Mouse (Mus musculus) CH12.LX (cell line): ENCODE results near the gene Ubald2. TPM values are rescaled to one million over a fixed set of nuclear protein-coding genes. Genes with fewer than 3 reads are reported as not detected.
"Not testable (repeated sequence)": the region's sequence is repeated elsewhere in the genome, so short reads cannot be mapped to it uniquely, and the experiment has no call there.

Experiments used
- DNase-seq: peaks from one replicate; pipeline ENCODE4 v3.0.0-alpha.2; 2013; ENCODE audit errors: extremely low read depth
- H3K27ac ChIP-seq: 2 replicates; pipeline ENCODE4 v1.5.1; 2012; ENCODE audit warnings: low read depth, mild to moderate bottlenecking, control low read depth, moderate library complexity; ENCODE audit not compliant: insufficient read depth
- H3K27me3 ChIP-seq: replicated peaks from 2 replicates; pipeline ENCODE3; 2012; ENCODE audit warnings: inconsistent platforms
- H3K36me3 ChIP-seq, 2 experiments: replicated peaks in 1 of 2; 2 replicates each; pipeline versions ENCODE3 to v1.6.1; 2012; ENCODE audit warnings: inconsistent platforms in 1 of 2, low read length in 1 of 2, mild to moderate bottlenecking in 1 of 2, mixed read lengths in 1 of 2, moderate library complexity in 1 of 2; ENCODE audit not compliant: control insufficient read depth in 1 of 2, insufficient read depth in 1 of 2
- H3K4me1 ChIP-seq, 2 experiments: 2 replicates each; pipeline ENCODE4 v1.6.1; 2012; ENCODE audit warnings: inconsistent platforms in 1 of 2, moderate library complexity in 1 of 2; ENCODE audit not compliant: insufficient read depth in 2 of 2, control insufficient read depth in 1 of 2
- H3K4me2 ChIP-seq: 2 replicates; pipeline ENCODE4 v1.6.1; 2012; ENCODE audit warnings: low read depth, mild to moderate bottlenecking, control low read depth; ENCODE audit not compliant: poor library complexity, insufficient read depth, severe bottlenecking
- H3K4me3 ChIP-seq, 3 experiments: fragments of 150-350 bp in 1 of 3; sonication (generic) in 1 of 3; replicated peaks in 1 of 3; 2 replicates each; pipeline versions ENCODE3 to v1.5.1; 2011 to 2012; ENCODE audit warnings: low read depth in 2 of 3, low read length in 2 of 3, mild to moderate bottlenecking in 2 of 3, moderate library complexity in 2 of 3, control low read depth in 1 of 3, improper control_type of control experiment in 1 of 3, inconsistent platforms in 1 of 3, mixed read lengths in 1 of 3; ENCODE audit not compliant: poor library complexity in 1 of 3
- H3K79me2 ChIP-seq: replicated peaks from 2 replicates; pipeline ENCODE4 v1.6.1; 2012; ENCODE audit warnings: mild to moderate bottlenecking, moderate library complexity; ENCODE audit not compliant: control insufficient read depth, poor library complexity, insufficient read depth, severe bottlenecking; ENCODE audit errors: extremely low read depth
- H3K9ac ChIP-seq: 2 replicates; pipeline ENCODE4 v1.6.1; 2012; ENCODE audit warnings: low read depth, mild to moderate bottlenecking, control low read depth, moderate library complexity; ENCODE audit not compliant: insufficient read depth
- H3K9me3 ChIP-seq: replicated peaks from 2 replicates; pipeline ENCODE3; 2012; ENCODE audit warnings: low read length, inconsistent platforms, mixed read lengths
- BHLHE40 ChIP-seq: IDR thresholded peaks from 2 replicates; pipeline ENCODE4 v1.6.1; 2011; ENCODE audit warnings: mild to moderate bottlenecking, low read depth, low read length, improper control_type of control experiment
- CHD2 ChIP-seq: IDR thresholded peaks from 2 replicates; pipeline ENCODE4 v1.6.1; 2011; ENCODE audit warnings: low read length, improper control_type of control experiment
- E2F4 ChIP-seq: IDR thresholded peaks from 2 replicates; pipeline ENCODE4 v1.6.1; 2011; ENCODE audit warnings: low read depth, low read length, improper control_type of control experiment; ENCODE audit not compliant: insufficient replicate concordance
- EP300 ChIP-seq: IDR thresholded peaks from 2 replicates; pipeline ENCODE4 v1.6.1; 2011; ENCODE audit warnings: low read length, improper control_type of control experiment
- IRF4 ChIP-seq: IDR thresholded peaks from 2 replicates; pipeline ENCODE4 v1.6.1; 2014; ENCODE audit warnings: low read depth, mild to moderate bottlenecking, inconsistent platforms, low read length, improper control_type of control experiment
- MAFK ChIP-seq: IDR thresholded peaks from 2 replicates; pipeline ENCODE4 v1.6.1; 2011; ENCODE audit warnings: low read length, improper control_type of control experiment; ENCODE audit not compliant: insufficient replicate concordance
- MAX ChIP-seq: IDR thresholded peaks from 2 replicates; pipeline ENCODE4 v1.6.1; 2011; ENCODE audit warnings: low read length, improper control_type of control experiment
- MAZ ChIP-seq: IDR thresholded peaks from 2 replicates; pipeline ENCODE4 v1.6.1; 2012; ENCODE audit warnings: low read depth, mild to moderate bottlenecking, inconsistent platforms, low read length, improper control_type of control experiment, moderate library complexity
- MEF2A ChIP-seq: IDR thresholded peaks from 2 replicates; pipeline ENCODE4 v1.6.1; 2014; ENCODE audit warnings: low read depth, mild to moderate bottlenecking, inconsistent platforms, low read length, improper control_type of control experiment, borderline replicate concordance
- MXI1 ChIP-seq: IDR thresholded peaks from 2 replicates; pipeline ENCODE4 v1.6.1; 2011; ENCODE audit warnings: mild to moderate bottlenecking, low read depth, low read length, improper control_type of control experiment
- MYC ChIP-seq: IDR thresholded peaks from 2 replicates; pipeline ENCODE4 v1.6.1; 2011; ENCODE audit warnings: low read depth, mild to moderate bottlenecking, improper control_type of control experiment, low read length
- NRF1 ChIP-seq: IDR thresholded peaks from 2 replicates; pipeline ENCODE4 v1.6.1; 2014; ENCODE audit warnings: low read depth, mild to moderate bottlenecking, inconsistent platforms, low read length, improper control_type of control experiment, moderate library complexity
- PAX5 ChIP-seq: IDR thresholded peaks from 2 replicates; pipeline ENCODE4 v1.6.1; 2012; ENCODE audit warnings: low read length, inconsistent platforms, mixed read lengths
- POLR2A ChIP-seq: IDR thresholded peaks from 2 replicates; pipeline ENCODE4 v1.6.1; 2011; ENCODE audit warnings: low read depth, mild to moderate bottlenecking, improper control_type of control experiment, low read length
- POLR2AphosphoS2 ChIP-seq: IDR thresholded peaks from 2 replicates; pipeline ENCODE4 v1.6.1; 2011; ENCODE audit warnings: low read depth, low read length, improper control_type of control experiment
- RAD21 ChIP-seq: IDR thresholded peaks from 2 replicates; pipeline ENCODE4 v1.6.1; 2011; ENCODE audit warnings: low read depth, mild to moderate bottlenecking, low read length, improper control_type of control experiment, moderate library complexity
- RCOR1 ChIP-seq: conservative IDR thresholded peaks from 2 replicates; pipeline ENCODE4 v1.6.1; 2012; ENCODE audit warnings: low read depth, mild to moderate bottlenecking, inconsistent platforms, low read length, improper control_type of control experiment
- UBTF ChIP-seq: IDR thresholded peaks from 2 replicates; pipeline ENCODE4 v1.6.1; 2012; ENCODE audit warnings: low read depth, mild to moderate bottlenecking, inconsistent platforms, low read length, improper control_type of control experiment, moderate library complexity
- USF2 ChIP-seq: conservative IDR thresholded peaks from 2 replicates; pipeline ENCODE4 v1.6.1; 2011; ENCODE audit warnings: low read depth, low read length, improper control_type of control experiment
- ZMIZ1 ChIP-seq: IDR thresholded peaks from 2 replicates; pipeline ENCODE4 v1.6.1; 2012; ENCODE audit warnings: low read depth, mild to moderate bottlenecking, inconsistent platforms, low read length, improper control_type of control experiment
- dilution Hi-C: fragments of 300-500 bp; cut with MboI; formaldehyde crosslinking; loops from 2 replicates; pipeline ENCODE4 v1.14.3; 2020; ENCODE audit warnings: low sequenced_read_pairs; ENCODE audit not compliant: extremely low pct_unique_long_range_greater_than_20kb, extremely low pct_ligation_motif_present
- in situ Hi-C: fragments of 300-500 bp; cut with MboI; formaldehyde crosslinking; loops from 3 replicates; pipeline ENCODE4 v1.14.3; 2019; ENCODE audit warnings: low sequenced_read_pairs, low pct_ligation_motif_present, low pct_unique_long_range_greater_than_20kb, mixed read lengths
- polyA plus RNA-seq: library from polyadenylated mRNA; unstranded; fragments of >175 nt; gene quantifications from 2 replicates; pipeline ENCODE4 v1.2.1, GENCODE M21; 2012; ENCODE audit warnings: low read depth; ENCODE audit not compliant: insufficient read length
- total RNA-seq, 2 experiments: library from RNA; depleted of rRNA; stranded (reverse); fragments of 300-350 nt in 1 of 2; fragments of >200 nt in 1 of 2; gene quantifications; 2 replicates each; pipeline ENCODE4 v1.2.3; 2012 to 2014

Ubald2 gene
- total and polyA plus RNA-seq, 3 experiments, result 228 to 436 (median 336) TPM

DNA sequence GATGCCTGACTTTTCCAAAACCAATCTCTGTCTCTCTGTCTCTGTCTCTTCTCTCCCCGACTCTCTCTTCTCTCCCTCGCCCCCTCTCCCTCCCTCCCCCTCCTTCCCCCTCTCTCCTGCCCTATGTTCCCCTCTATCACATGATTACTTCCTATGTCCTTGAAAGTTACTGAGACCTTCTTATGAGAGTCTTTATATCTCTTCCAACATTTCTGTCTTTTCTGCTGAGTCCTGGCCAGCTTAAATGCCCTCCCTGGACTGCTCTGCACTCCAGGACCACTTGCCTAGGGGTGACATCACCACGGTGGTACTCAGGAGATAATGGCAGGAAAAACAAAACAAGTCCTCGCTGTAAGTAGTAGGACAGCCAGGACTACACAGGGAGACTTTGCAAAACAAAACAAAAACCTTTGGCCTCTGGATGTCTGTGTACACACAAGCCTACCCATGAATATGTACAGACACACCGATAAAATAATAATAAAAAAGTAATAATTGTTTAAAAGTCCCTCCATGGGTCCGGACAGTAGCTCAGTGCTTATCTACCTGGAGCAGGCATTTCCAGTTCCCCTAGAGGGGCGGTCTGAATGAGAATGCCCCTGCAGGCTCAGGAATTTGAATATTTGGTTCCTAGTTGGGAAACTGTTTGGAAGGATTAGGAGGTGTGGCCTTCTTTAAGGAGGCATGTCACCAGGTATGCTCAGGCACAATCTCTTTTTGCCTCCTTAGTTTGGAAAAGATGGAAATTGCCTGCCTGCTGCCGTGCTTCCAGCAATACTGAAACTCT is 9.1 kb upstream of the Ubald2 start:
- H3K4me2 ChIP-seq, result peak overlapping the region; percentile 55
- H3K9ac ChIP-seq, result peak overlapping the region; percentile 72
- H3K27me3 ChIP-seq, result no peaks in the 10 kb centered on the region
- H3K4me3 ChIP-seq, result peak overlapping the region in 2 of 3 experiments; percentile 4 to 12
- dilution Hi-C loops, result no loop called here
- peaks cover 0 to 3% of the 10 kb centered on the region in 2 experiments for H3K36me3 ChIP-seq
- no peak for DNase-seq
- in situ Hi-C loops, result loop anchor here (25.0 kb wide), 1 partner anchor 788 kb away; the partner anchor contains the start of gene Slc25a19
- peaks cover 39 to 90% of the 10 kb centered on the region in 2 experiments for H3K4me1 ChIP-seq
- H3K27ac ChIP-seq, result peak overlapping the region; percentile 97
- 0 out of 2 replicates have a peak, but pooled peaks have one; percentile 21 for TF ChIP-seq MEF2A
- 0 out of 2 replicates have a peak, but pooled peaks have one; percentile 17 for TF ChIP-seq POLR2A
- no peak for TF ChIP-seq NRF1
- peaks cover 21% of the 10 kb centered on the region for H3K79me2 ChIP-seq
- no peaks in the 10 kb centered on the region for H3K9me3 ChIP-seq

DNA sequence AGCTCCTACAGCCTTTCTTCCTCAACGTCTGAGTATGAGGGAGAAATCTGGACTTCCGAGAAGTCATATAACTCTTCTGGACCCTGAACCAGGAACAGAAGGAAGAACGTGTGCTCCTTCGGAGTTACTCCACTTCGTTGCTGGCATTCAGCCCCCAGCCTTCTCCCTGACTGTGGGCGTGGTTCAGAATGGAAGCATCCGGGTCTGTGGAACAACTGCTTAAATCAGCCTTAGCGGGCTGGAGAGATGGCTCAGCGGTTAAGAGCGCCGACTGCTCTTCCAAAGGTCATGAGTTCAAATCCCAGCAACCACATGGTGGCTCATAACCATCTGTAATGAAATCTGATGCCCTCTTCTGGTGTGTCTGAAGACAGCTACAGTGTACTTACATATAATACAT is 7.6 kb upstream of the Ubald2 start:
- DNase-seq, H3K79me2 ChIP-seq, H3K9ac ChIP-seq, H3K36me3 ChIP-seq, H3K27me3 ChIP-seq, H3K4me2 ChIP-seq, H3K27ac ChIP-seq, dilution Hi-C loops, H3K9me3 ChIP-seq, in situ Hi-C loops, H3K4me3 ChIP-seq: not testable (repeated sequence)
- H3K4me1 ChIP-seq, result peaks cover 33 to 87% of the 10 kb centered on the region in 2 experiments

DNA sequence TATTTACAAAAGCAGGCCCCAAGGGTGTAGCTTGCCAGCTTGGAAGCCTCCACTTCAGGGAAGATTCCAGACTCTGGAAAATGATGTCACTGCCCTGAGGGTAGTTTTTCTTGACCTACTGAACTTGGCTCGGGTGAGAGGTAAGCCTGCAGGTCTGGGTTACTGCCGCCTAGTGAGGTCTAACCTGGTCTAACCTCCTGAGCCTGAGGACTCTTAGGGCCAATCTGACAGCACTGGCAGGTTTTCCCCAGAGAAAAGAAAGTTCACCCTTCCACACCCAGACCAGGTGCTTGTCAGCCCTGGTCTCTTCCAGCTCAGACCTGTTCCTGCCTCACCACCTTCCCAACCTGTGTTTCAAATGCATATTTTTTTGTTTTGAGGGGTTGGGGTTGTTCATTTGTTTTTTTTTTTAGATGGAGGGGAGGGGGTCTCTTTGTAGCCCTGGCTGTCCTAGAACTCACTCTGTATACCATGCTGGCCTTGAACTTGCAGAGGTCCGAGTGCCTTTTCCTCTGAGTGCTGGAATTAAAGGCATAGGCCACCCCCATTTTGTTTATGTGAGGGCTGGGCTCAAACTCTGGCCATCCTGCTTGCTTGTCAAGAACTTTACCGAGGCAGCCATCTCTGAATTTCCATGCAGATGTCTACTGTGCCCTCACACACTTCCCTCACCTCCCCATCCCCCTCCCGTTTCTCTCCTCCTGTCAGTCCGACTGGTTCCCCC is 6.9 kb upstream of the Ubald2 start:
- Histone ChIP-seq H3K4me3 (no peak overlapping the region), H3K9me3 (no peaks in the 10 kb centered on the region), H3K27ac (no peak overlapping the region), H3K36me3 (no peaks in the 10 kb centered on the region), H3K9ac (no peak overlapping the region), H3K4me1 (peaks cover 32 to 89% of the 10 kb centered on the region in 2 experiments), H3K27me3 (no peaks in the 10 kb centered on the region), H3K4me2 (no peak overlapping the region), H3K79me2 (peaks cover 7% of the 10 kb centered on the region; the same call in 1 of the 2 replicates)
- in situ Hi-C loops (no loop called here), dilution Hi-C loops (no loop called here)
- no peak for TF ChIP-seq E2F4
- no peak for TF ChIP-seq MAFK
- TF ChIP-seq MAZ, result no peak
- TF ChIP-seq MYC, result no peak
- TF ChIP-seq NRF1, result no peak
- no peak for TF ChIP-seq BHLHE40
- no peak for TF ChIP-seq EP300
- TF ChIP-seq ZMIZ1, result no peak
- no peak for TF ChIP-seq CHD2
- TF ChIP-seq MXI1, result no peak
- TF ChIP-seq MAX, result no peak
- TF ChIP-seq USF2, result no peak
- TF ChIP-seq RCOR1, result no peak
- no peak for TF ChIP-seq IRF4
- TF ChIP-seq MEF2A, result no peak
- TF ChIP-seq UBTF, result no peak
- TF ChIP-seq POLR2AphosphoS2, result no peak
- TF ChIP-seq RAD21, result no peak
- no peak for TF ChIP-seq PAX5
- DNase-seq, result no peak
